13 mouse cellular contexts compared by ENCODE assay signal in genomic region chr1:72238016-72238580, GRCm38 (mm10). TPM values are rescaled to one million over a fixed set of nuclear protein-coding genes. Genes with fewer than 3 reads are reported as not detected.
DNase-seq lines count a peak whose midpoint lies in the region; ATAC-seq and TF ChIP-seq lines count a peak whose summit lies in the region.
"Had no signal": no experiment of that assay in that cellular context is flagged by ENCODE, and none has a peak within 500 bp of the region (broad histone marks: within the 10 kb centered on the region; RNA-seq: fewer than 3 reads in every experiment).

No protein-coding gene starts in this region.

- H3K9me3 ChIP-seq in kidney, postnatal 0 days (replicated peaks; ENCODE audit: low read length): no peaks in the 10 kb centered on the region
- no peaks in the 10 kb centered on the region for H3K9me3 ChIP-seq in E14TG2a.4 (ENCODE audit: low read length)
- H3K9me3 ChIP-seq in limb, embryonic 15.5 days: no peaks in the 10 kb centered on the region
- no peaks in the 10 kb centered on the region for H3K9me3 ChIP-seq in forebrain, embryonic 14.5 days (replicated peaks; ENCODE audit: control insufficient read depth, low read length)

- H3K27ac ChIP-seq in kidney, postnatal 0 days: no peak overlapping the region
- 0 out of 2 replicates have a peak overlapping the region, but pooled peaks have one; percentile 39 for H3K27ac ChIP-seq in limb, embryonic 15.5 days
- H3K27ac ChIP-seq in forebrain, embryonic 14.5 days (ENCODE audit: low read depth, low read length): no peak overlapping the region

- no peaks in the 10 kb centered on the region for H3K36me3 ChIP-seq in kidney, postnatal 0 days (ENCODE audit: insufficient read depth, low read length)
- peaks cover 18% of the 10 kb centered on the region for H3K36me3 ChIP-seq in E14TG2a.4 (ENCODE audit: insufficient read depth, low read length)
- H3K36me3 ChIP-seq in limb, embryonic 15.5 days: no peaks in the 10 kb centered on the region
- no peaks in the 10 kb centered on the region for H3K36me3 ChIP-seq in forebrain, embryonic 14.5 days (ENCODE audit: control insufficient read depth, insufficient read depth, low read length)

- TF ChIP-seq CTCF in kidney, postnatal 0 days (IDR thresholded peaks at IDR 0.05; ENCODE audit: low read depth): no peak
- no peak for TF ChIP-seq CTCF in E14TG2a.4 (conservative IDR thresholded peaks at IDR 0.05; ENCODE audit: low read length)

- H3K4me2 ChIP-seq in kidney, postnatal 0 days (ENCODE audit: low read length): peak overlapping the region; percentile 8; the same call in 1 of the 2 replicates
- H3K4me2 ChIP-seq in limb, embryonic 15.5 days: no peak overlapping the region
- H3K4me2 ChIP-seq in forebrain, embryonic 14.5 days (ENCODE audit: low read length): no peak overlapping the region

- 59% methylated on average over 10 of the region's 10 CpGs for WGBS in kidney, postnatal 0 days
- 53% methylated on average over 10 of the region's 10 CpGs for WGBS in limb, embryonic 15.5 days
- 66% methylated on average over 10 of the region's 10 CpGs for WGBS in forebrain, embryonic 14.5 days

- DNase-seq in kidney, postnatal 0 days (ENCODE audit: low spot score): no peak
- no peak for DNase-seq in kidney, adult 18-20 months
- DNase-seq in ZHBTc4 (ENCODE audit: low read depth, low spot score): peak; percentile 59
- DNase-seq in forebrain, embryonic 14.5 days (ENCODE audit: low spot score): no peak
- DNase-seq in cerebellum, adult 18-20 months: no peak
- DNase-seq: adrenal gland, postnatal 36 days; cerebellum, adult 2 months; right cerebral cortex, postnatal 14 days had no signal

- no peaks in the 10 kb centered on the region for H3K27me3 ChIP-seq in kidney, postnatal 0 days (ENCODE audit: insufficient read depth, low read length)
- no peaks in the 10 kb centered on the region for H3K27me3 ChIP-seq in E14TG2a.4 (ENCODE audit: insufficient read depth, low read length)
- no peaks in the 10 kb centered on the region for H3K27me3 ChIP-seq in limb, embryonic 15.5 days
- 0 out of 2 replicates have a peak, but pooled peaks cover under 1% of the 10 kb centered on the region for H3K27me3 ChIP-seq in forebrain, embryonic 14.5 days (replicated peaks; ENCODE audit: control insufficient read depth, insufficient read depth, low read length)
- H3K27me3 ChIP-seq: Patski had no signal

- H3K4me1 ChIP-seq in kidney, postnatal 0 days (replicated peaks; ENCODE audit: insufficient read depth, low read length): no peaks in the 10 kb centered on the region
- peaks cover 79% of the 10 kb centered on the region for H3K4me1 ChIP-seq in E14TG2a.4 (replicated peaks; ENCODE audit: low read depth, low read length)
- H3K4me1 ChIP-seq in limb, embryonic 15.5 days: peaks cover 6% of the 10 kb centered on the region
- H3K4me1 ChIP-seq in forebrain, embryonic 14.5 days (ENCODE audit: control insufficient read depth, insufficient read depth, low read length): no peaks in the 10 kb centered on the region

- ATAC-seq in kidney, postnatal 0 days (replicated peaks; ENCODE audit: low FRiP score, low read depth): no peak
- ATAC-seq in limb, embryonic 15.5 days (ENCODE audit: insufficient number of reproducible peaks, low FRiP score, low TSS enrichment, low read depth): no peak
- ATAC-seq in forebrain, embryonic 14.5 days: no peak
- ATAC-seq: forebrain, embryonic 16.5 days; hindbrain, embryonic 16.5 days; Patski had no signal

- H3K4me3 ChIP-seq in kidney, postnatal 0 days (replicated peaks; ENCODE audit: low read depth, low read length): no peak overlapping the region
- peak overlapping the region; percentile 70 for H3K4me3 ChIP-seq in E14TG2a.4 (replicated peaks; ENCODE audit: low read length)
- no peak overlapping the region for H3K4me3 ChIP-seq in limb, embryonic 15.5 days
- no peak overlapping the region for H3K4me3 ChIP-seq in forebrain, embryonic 14.5 days (ENCODE audit: low read depth, low read length)

- H3K9ac ChIP-seq in kidney, postnatal 0 days (ENCODE audit: low read depth, low read length): no peak overlapping the region
- H3K9ac ChIP-seq in limb, embryonic 15.5 days: no peak overlapping the region
- no peak overlapping the region for H3K9ac ChIP-seq in forebrain, embryonic 14.5 days (ENCODE audit: low read length)

RNA-seq across cellular contexts. Expression of gene Mreg, which starts 26.0 kb away (rescaled TPM):
- 6.0 and 6.2 TPM in 2 replicates for polyA plus RNA-seq in kidney, postnatal 0 days (2015; fragmentation: Nextera tagmentation; extraction: Ambion mirVana)
- 5.4 and 5.6 TPM in 2 replicates for polyA plus RNA-seq in limb, embryonic 15.5 days (2015; fragmentation: Nextera tagmentation; extraction: Ambion mirVana)
- polyA plus RNA-seq in forebrain, embryonic 14.5 days (2014; fragmentation: Nextera tagmentation; extraction: Ambion mirVana): 1.2 and 1.6 TPM in 2 replicates

RNA-seq across cellular contexts. Expression of gene Pecr, which starts 46.0 kb away (rescaled TPM):
- polyA plus RNA-seq in kidney, postnatal 0 days (2015; fragmentation: Nextera tagmentation; extraction: Ambion mirVana): 82.0 and 87.8 TPM in 2 replicates
- polyA plus RNA-seq in limb, embryonic 15.5 days (2015; fragmentation: Nextera tagmentation; extraction: Ambion mirVana): 33.3 and 35.7 TPM in 2 replicates
- 8.4 and 10.3 TPM in 2 replicates for polyA plus RNA-seq in forebrain, embryonic 14.5 days (2014; fragmentation: Nextera tagmentation; extraction: Ambion mirVana)

RNA-seq across cellular contexts. Expression of gene Tmem169, which starts 46.1 kb away (rescaled TPM):
- 4.1 and 4.8 TPM in 2 replicates for polyA plus RNA-seq in kidney, postnatal 0 days (2015; fragmentation: Nextera tagmentation; extraction: Ambion mirVana)
- polyA plus RNA-seq in limb, embryonic 15.5 days (2015; fragmentation: Nextera tagmentation; extraction: Ambion mirVana): 3.3 and 3.5 TPM in 2 replicates
- polyA plus RNA-seq in forebrain, embryonic 14.5 days (2014; fragmentation: Nextera tagmentation; extraction: Ambion mirVana): 23.2 and 28.8 TPM in 2 replicates
